Mouse (Mus musculus) embryo, embryonic 11 days (tissue): ENCODE measurements at regions not wholly inside any gene's neighbourhood (a gene's known extent, or its start where the extent isn't known, plus 50 kb on each side); places are given as distances from the start of the nearest gene placed in this dataset.

Experiments
- DNase-seq: peaks from one replicate; pipeline ENCODE4 v3.0.0-alpha.2; 2015

- no peak for DNase-seq
Observed at GRCm38 (mm10) chr10:68842023-68842735, 118.7 kb downstream of the Tmem26 start.

GRCm38 (mm10) chr10:68844066-68844465 lies 120.6 kb downstream of the Tmem26 start:
- DNase-seq, result no peak

GRCm38 (mm10) chr10:68844596-68844995 lies 121.2 kb downstream of the Tmem26 start:
- DNase-seq, result no peak

DNA sequence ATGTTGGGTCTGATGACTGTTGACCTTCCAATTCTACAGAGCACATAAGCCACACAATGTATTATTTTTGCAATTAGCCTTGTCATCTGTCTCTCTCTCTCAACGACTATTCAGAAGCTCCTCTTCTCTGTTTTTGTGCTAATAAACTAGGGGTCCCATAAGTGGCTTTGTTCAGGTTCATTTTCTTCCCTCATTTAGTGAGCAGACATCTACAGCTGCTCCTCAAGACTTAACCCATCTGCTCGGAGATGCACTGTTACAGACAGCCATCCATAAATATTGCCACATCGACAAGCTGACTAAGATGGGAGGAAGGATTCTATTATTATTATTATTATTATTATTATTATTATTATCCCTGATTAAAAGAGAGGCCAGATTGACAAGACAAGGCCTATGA lies 127.7 kb downstream of the Tmem26 start:
- DNase-seq, result no peak

GRCm38 (mm10) chr10:68855934-68856891 lies 132.8 kb downstream of the Tmem26 start:
- peak; percentile 57 for DNase-seq

DNA sequence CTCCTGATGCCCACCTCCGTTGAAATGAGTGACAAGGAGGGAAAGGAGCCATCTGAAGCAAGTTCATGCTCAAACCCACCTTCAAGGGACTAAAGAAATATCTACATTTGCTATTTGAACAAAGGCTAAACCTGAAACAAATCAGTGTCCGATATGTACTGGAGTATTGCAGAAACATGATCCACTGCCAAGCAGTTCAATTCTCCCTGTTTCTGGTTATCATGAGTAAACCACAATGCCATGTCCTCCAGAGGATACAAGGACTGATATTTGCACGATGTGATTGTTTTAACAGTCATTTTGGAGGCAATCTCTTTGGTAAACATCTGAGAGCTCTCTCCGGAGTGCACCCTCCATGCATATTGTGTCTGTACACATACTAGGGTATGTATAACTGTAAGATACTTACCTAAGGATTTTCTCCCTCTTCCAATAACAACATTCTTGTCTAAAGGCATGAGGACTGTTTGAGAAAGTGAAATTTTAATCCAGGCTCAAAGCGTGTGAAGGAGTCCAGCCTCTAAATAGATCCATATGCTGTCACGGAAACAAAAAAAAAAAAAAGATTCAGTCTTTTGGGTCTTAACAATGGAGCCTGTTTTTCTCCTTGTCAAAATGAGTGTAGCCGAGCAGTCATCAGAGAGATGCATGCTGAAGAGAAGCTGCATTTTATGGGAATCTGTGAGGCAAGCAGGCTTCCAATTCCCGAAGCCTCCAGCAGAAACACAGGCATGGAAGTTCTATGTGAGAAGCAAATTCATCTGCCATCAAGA lies 141.3 kb downstream of the Tmem26 start:
- DNase-seq, result no peak

GRCm38 (mm10) chr10:68865776-68866175 lies 142.3 kb downstream of the Tmem26 start:
- no peak for DNase-seq

DNA sequence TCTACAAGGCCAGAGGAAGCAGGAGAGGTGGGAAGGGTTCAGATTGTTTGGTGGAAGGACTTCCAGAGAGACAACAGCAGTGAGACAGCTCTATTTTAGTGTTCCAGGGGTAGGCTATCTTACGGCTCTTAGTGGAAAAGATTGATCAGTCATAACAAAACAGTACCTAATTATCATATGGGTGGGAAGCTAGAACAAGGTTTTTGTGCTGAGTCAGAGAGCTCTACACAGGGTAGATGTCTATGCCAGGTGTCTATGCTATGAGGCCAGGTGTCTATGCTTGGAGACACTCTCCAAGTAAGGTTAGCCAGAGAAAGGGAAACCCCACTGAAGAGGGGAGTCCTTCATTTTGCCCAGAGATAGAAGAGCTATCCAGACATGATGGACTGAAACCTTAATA lies 143.9 kb downstream of the Tmem26 start:
- no peak for DNase-seq

- no peak for DNase-seq
Observed at GRCm38 (mm10) chr10:68872102-68872501, 148.7 kb downstream of the Tmem26 start.

- DNase-seq, result no peak
Observed at GRCm38 (mm10) chr10:68875641-68876040, 152.2 kb downstream of the Tmem26 start.

DNA sequence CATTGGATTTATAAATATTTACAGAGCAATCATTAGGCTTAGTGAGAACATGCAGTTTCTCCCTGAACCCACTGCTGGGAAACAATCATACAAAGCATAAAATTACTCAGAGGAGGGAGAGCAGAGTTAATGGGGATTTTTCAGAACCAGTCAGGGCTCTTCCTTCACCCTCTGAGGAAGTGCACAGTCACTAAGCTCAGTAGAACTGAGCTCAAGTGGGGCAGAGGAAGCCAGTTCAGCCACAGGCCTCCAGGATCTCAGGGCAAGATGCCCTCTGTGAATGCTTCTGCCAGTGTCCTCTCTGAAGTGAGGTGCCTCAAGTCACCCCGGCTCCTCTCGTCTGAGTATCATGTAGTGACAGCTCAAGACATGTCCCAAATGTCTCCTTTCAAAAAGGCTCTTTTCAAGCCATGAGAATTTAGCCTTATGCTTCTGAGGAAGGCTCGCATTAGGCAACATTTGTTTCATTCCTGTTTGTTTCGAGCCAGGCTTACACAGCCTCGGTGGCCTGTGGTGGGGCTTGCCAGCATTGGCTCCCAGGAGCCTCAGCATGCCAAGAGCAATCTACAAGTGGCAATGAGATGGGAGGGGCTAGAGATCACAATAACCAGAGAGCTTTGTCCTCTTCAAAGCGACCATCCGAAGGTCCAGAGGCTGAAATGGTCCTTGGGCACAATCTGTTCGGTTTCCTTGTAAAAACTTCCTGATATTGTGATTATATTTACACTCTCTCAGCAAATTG lies 169.8 kb downstream of the Tmem26 start:
- DNase-seq, result no peak

- DNase-seq, result no peak
Observed at GRCm38 (mm10) chr10:68894121-68894520, 170.7 kb downstream of the Tmem26 start.

DNA sequence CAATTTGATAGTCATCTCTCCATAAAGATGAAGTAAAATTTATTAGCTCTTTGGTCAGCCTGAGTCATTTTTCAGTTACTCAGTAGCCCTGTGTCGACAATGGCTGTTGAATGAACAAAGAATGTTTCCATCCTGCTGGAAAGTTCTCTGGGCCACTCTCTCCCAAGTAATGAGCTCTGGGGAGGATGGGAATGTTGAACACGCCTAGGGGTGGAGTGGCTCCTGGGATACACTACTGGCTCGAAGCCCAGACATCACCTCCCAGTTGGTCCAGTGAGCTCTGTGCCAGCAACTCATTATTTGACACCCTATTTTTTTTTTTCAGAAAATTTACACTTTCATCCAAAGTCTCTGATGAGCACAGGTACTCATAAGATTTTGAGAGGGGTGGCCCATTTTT lies 174.1 kb downstream of the Tmem26 start:
- no peak for DNase-seq

DNA sequence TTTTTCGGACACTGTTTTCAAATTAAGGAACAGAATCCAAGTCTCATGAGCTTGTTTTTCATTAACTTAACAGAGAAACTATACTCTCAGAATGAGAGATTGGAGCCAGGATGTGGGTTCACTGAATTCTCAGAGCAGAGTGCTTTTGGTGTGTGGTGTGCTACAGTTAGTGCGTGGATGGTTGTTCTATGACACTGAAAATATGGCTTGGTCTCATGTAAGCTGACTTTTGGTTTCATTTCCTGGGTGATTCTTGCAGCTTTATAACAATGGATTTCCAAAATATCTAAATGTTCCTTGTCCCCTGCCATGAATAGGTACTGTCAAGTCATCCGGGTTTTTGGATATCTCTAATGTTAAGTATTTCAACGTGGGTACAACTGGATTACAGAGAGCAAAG lies 177.7 kb downstream of the Tmem26 start:
- DNase-seq, result no peak

DNA sequence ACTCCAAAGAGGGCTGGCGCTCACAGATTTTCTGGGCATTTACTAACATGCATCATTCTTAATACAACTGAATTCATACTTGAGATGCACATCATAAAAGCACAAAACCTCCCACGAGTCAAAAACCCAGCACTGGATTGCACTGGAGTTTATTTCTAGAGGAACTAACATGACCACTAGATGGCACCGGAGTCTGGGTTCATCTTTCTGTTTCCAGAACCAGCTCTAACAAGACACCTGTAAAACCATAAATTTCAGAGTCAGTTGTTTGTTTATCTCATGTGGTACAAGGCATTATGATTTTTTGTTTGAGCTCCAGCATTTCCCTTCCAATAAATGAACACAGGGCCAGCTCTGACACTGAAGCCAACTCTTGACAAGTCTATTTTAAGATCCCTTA lies 179.2 kb downstream of the Tmem26 start:
- peak; percentile 74 for DNase-seq

GRCm38 (mm10) chr10:68904337-68904736 lies 180.9 kb downstream of the Tmem26 start:
- no peak for DNase-seq

- DNase-seq, result peak; percentile 79
Observed at GRCm38 (mm10) chr10:68908236-68908635, 184.8 kb downstream of the Tmem26 start.

- peak; percentile 7 for DNase-seq
Observed at GRCm38 (mm10) chr10:68909018-68909417, 185.6 kb downstream of the Tmem26 start.

DNA sequence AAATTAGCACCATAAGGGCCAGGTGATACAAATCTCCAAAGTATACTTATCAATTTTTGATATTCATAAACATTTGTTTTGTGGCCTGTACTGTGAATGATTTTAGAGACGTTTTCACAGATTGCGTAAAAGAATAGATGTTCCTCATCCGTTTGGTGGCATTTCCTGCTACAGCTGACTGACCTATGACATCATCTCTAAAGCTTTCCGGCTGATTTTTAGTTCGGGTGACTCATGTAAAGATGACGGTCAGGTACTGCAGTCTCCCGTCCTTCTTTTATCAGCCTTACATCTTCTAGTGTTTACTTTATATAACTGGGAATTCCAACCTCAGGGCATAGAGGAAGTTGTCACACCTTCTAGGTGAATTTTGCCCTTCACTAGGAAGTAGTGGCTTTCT lies 192.7 kb downstream of the Tmem26 start:
- no peak for DNase-seq

DNA sequence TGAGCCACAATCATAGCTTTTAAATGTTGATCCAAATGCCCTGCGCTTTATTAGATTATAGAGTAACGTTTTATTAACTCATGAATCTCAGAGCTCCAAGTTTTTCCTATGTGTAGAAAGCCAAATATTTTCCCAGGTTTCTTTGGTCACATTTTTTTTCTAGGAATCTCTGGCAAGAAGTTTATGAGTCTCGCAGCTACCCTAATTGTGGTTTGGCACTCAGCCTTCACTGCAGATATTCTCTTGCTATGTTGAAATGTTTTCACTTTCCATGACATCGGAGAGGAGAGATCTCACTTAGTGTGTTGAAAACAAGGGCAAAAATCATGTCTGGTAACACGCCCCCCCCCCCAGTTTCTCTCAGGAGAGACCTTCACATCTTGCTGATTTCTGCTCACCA lies 212.4 kb downstream of the Tmem26 start:
- DNase-seq, result no peak

GRCm38 (mm10) chr10:68943239-68943638 lies 208.0 kb upstream of the Rhobtb1 start:
- DNase-seq, result no peak

GRCm38 (mm10) chr10:68956539-68956938 lies 194.7 kb upstream of the Rhobtb1 start:
- no peak for DNase-seq

GRCm38 (mm10) chr10:68961376-68961775 lies 189.9 kb upstream of the Rhobtb1 start:
- no peak for DNase-seq
